Mouse (Mus musculus) heart, embryonic 15.5 days (tissue): ENCODE measurements around the gene Cd209f. TPM values are rescaled to one million over a fixed set of nuclear protein-coding genes. Genes with fewer than 3 reads are reported as not detected.
A peak's percentile ranks its signal among the peaks of the same experiment; 100 is the strongest.
"Not testable (repeated sequence)": the region's sequence is repeated elsewhere in the genome, so short reads cannot be mapped to it uniquely, and the experiment has no call there.

Experiments used
- ATAC-seq: fragments of 200-750 bp; cut with Nextera tagmentation; replicated peaks from 2 replicates; pipeline ENCODE4 v1.8.0; 2017; ENCODE audit warnings: low read depth, moderate TSS enrichment; ENCODE audit not compliant: insufficient number of reproducible peaks, insufficient read depth, low FRiP score
- H3K27ac ChIP-seq: fragments of 300-500 bp; sonication (generic); 2 replicates; pipeline ENCODE4 v1.5.1; 2015; ENCODE audit warnings: mild to moderate bottlenecking, inconsistent platforms
- H3K27me3 ChIP-seq: fragments of 300-500 bp; sonication (generic); 2 replicates; pipeline ENCODE4 v1.6.1; 2015; ENCODE audit warnings: inconsistent platforms
- H3K36me3 ChIP-seq: fragments of 300-500 bp; sonication (generic); 2 replicates; pipeline ENCODE4 v1.6.1; 2015; ENCODE audit warnings: mild to moderate bottlenecking, inconsistent platforms
- H3K4me1 ChIP-seq: fragments of 300-500 bp; sonication (generic); replicated peaks from 2 replicates; pipeline ENCODE4 v1.6.1; 2015; ENCODE audit warnings: inconsistent platforms
- H3K4me2 ChIP-seq: fragments of 300-500 bp; sonication (generic); 2 replicates; pipeline ENCODE4 v1.6.1; 2015; ENCODE audit warnings: inconsistent platforms, mild to moderate bottlenecking, moderate library complexity
- H3K4me3 ChIP-seq: fragments of 300-500 bp; sonication (generic); 2 replicates; pipeline ENCODE4 v1.5.1; 2015; ENCODE audit warnings: mild to moderate bottlenecking, inconsistent platforms
- H3K9ac ChIP-seq: fragments of 300-500 bp; sonication (generic); 2 replicates; pipeline ENCODE4 v1.6.1; 2015; ENCODE audit warnings: mild to moderate bottlenecking, inconsistent platforms
- H3K9me3 ChIP-seq: fragments of 300-500 bp; sonication (generic); replicated peaks from 2 replicates; pipeline ENCODE4 v1.6.1; 2016; ENCODE audit warnings: inconsistent platforms
- WGBS: fragments of 180-500 bp; shearing (Covaris S2); methylation state at CpG from one replicate; pipeline ENCODE4 v1.1.7; 2015; ENCODE audit warnings: mixed read lengths; 5-methylcytosine and 5-hydroxymethylcytosine counted together
- polyA plus RNA-seq: library from polyadenylated mRNA; unstranded; fragments of >200 nt; fragmentation: Nextera tagmentation; extraction: Ambion mirVana; gene quantifications from 2 replicates; pipeline ENCODE4 v1.2.1, GENCODE M21; 2015

Cd209f gene
- polyA plus RNA-seq: not detected in 2 replicates

DNA sequence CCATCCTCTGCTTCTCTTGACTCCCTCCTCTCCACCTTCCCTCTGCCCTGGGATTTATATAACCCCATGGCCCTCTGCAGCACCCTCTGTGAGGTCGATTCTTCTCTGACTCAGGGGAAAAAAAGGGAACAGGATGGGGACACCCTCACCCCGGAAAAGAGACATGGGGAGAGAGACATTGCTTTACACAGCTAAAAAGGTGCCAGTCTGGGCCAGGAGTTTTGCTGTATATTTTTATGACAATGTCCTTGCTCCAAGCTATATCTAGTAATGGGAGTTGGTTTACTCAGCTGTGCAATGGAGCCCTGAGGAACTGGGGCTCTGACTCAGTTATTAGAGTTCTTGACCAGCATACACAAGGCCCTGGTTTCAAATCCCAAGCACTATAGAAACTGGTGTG lies at the start of gene Cd209f:
TSS of gene Cd209f (minus strand) at position 101 of the 400 bp plus-strand sequence.
- H3K9me3 ChIP-seq, ATAC-seq, H3K4me1 ChIP-seq, H3K36me3 ChIP-seq, H3K4me3 ChIP-seq, H3K27me3 ChIP-seq, H3K9ac ChIP-seq, H3K27ac ChIP-seq, H3K4me2 ChIP-seq: not testable (repeated sequence)
- 81% methylated on average over 2 of the region's 2 CpGs for WGBS

DNA sequence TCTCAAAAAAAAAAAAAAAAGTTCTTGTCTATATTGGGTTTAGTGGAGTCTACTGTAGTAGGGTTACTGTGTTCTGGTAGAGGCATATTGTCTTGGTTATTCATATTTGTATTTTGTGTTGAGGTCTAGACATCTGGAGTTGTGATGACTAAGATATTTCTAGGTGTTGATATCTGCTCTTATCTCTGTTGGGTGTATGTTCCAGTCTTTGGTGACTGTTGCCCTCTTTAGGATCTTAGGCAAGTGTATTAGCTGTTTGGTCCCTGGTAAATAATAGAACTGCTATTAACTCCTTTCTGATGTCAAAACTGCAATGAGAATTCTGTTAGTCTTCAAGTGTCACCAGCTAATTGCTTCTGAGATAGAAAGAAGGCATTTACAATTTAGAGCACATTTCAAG lies 49.2 kb upstream of the Cd209f start:
- no peak overlapping the region for H3K4me3 ChIP-seq
- no peak overlapping the region for H3K4me2 ChIP-seq
- H3K4me1 ChIP-seq: no peaks in the 10 kb centered on the region
- H3K9ac ChIP-seq: no peak overlapping the region
- H3K27ac ChIP-seq: no peak overlapping the region
- no peaks in the 10 kb centered on the region for H3K36me3 ChIP-seq
- H3K27me3 ChIP-seq: no peaks in the 10 kb centered on the region
- H3K9me3 ChIP-seq: 0 out of 2 replicates have a peak, but pooled peaks cover 3% of the 10 kb centered on the region
- no peak for ATAC-seq

DNA sequence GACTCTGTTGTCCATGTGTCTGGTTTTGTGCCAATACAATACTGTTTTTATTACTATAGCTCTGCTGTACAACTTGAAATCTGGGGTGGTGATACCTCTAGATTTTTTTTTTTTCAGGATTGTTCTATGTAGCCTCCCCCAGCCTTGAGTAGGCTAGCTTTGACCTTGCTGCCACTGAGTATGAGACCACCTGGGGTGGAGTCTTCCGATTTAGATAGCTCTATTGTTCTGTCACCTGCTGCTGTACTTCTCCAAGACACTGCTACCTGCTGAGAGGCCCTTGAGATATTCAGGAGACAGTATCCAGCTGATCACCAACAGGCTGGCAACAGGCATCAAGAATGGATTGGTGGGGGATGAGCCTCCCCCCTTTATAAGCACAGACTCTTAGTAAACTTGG lies 41.6 kb upstream of the Cd209f start:
- Histone ChIP-seq H3K9ac (no peak overlapping the region), H3K9me3 (0 out of 2 replicates have a peak, but pooled peaks cover 3% of the 10 kb centered on the region), H3K36me3 (no peaks in the 10 kb centered on the region), H3K4me2 (no peak overlapping the region), H3K27me3 (no peaks in the 10 kb centered on the region), H3K4me3 (no peak overlapping the region), H3K27ac (no peak overlapping the region), H3K4me1 (no peaks in the 10 kb centered on the region)
- ATAC-seq: no peak
- 21% methylated on average over 1 of the region's 1 CpGs for WGBS

DNA sequence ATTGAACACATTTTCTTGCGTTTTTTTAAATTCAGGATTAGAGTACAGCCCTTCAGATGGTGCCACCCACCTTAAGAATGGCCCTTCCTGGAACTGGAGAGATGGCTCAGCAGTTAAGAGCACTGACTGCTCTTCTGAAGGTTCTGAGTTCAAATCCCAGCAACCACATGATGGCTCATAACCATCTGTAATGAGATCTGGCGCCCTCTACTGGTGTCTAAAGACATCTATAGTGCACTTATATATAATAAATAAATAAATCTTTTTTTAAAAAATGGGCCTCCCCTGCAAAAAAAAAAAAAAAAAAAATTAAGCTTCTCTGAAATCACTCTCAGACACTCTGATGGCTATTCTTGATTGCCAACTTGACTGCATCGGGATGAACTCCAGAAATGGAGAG lies 36.1 kb upstream of the Cd209f start:
- H3K27ac ChIP-seq: no peak overlapping the region
- H3K4me3 ChIP-seq: no peak overlapping the region
- H3K36me3 ChIP-seq: no peaks in the 10 kb centered on the region
- no peak overlapping the region for H3K4me2 ChIP-seq
- H3K27me3 ChIP-seq: peaks cover 13% of the 10 kb centered on the region
- 54% methylated on average over 3 of the region's 3 CpGs for WGBS
- no peaks in the 10 kb centered on the region for H3K4me1 ChIP-seq
- ATAC-seq: no peak
- H3K9me3 ChIP-seq: no peaks in the 10 kb centered on the region
- H3K9ac ChIP-seq: no peak overlapping the region

DNA sequence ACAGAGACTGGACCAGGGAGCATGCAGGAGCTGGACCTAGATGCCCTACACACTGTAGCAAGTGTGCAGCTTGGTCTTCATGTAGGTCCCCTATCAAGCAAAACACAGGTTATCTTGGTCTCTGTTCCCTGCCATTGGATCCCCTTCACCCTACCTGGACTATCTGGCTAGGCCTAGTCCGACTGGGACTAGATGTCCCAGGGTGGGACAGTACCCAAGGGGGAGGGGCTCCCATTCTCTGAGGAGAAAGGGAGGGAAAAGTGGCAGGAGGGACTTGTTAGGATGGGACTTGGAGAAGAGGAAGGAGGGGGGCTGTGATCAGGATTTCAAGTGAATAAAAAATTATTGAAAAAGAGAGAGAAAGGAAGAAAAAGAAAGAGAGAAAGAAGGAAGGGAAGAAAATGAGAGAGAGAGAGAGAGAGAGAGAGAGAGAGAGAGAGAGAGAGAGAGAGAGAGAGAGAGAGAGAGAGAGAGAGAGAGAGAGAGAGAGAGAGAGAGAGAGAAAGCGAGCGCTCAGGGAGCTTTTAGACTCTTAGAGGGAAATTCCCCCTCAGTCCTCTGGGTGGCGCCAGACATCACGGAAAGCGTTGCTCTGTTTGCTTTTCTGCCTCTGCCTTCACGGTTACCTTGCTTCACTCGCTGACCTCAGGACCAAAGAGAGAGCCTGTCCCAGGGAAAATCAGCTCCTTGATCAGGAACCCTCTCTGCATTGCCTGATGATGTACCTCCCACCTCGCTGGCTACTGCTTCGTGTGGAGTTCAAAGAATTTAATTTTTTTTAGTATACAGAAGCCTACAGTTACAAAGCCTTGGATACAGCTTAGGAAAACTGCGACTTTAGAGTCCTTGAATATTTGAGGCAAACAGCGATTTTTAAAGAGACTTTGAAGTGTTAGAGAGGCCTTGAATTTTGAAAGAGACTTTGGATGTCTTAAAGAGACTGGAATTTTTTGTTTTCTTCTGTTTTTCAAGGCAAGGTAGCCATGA lies 34.3 kb upstream of the Cd209f start:
- ATAC-seq: no peak
- no peak overlapping the region for H3K27ac ChIP-seq
- no peaks in the 10 kb centered on the region for H3K4me1 ChIP-seq
- H3K9me3 ChIP-seq: no peaks in the 10 kb centered on the region
- H3K36me3 ChIP-seq: no peaks in the 10 kb centered on the region
- H3K4me3 ChIP-seq: no peak overlapping the region
- no peak overlapping the region for H3K4me2 ChIP-seq
- H3K27me3 ChIP-seq: peaks cover 13% of the 10 kb centered on the region
- WGBS: 10% methylated on average over 12 of the region's 12 CpGs
- H3K9ac ChIP-seq: no peak overlapping the region

DNA sequence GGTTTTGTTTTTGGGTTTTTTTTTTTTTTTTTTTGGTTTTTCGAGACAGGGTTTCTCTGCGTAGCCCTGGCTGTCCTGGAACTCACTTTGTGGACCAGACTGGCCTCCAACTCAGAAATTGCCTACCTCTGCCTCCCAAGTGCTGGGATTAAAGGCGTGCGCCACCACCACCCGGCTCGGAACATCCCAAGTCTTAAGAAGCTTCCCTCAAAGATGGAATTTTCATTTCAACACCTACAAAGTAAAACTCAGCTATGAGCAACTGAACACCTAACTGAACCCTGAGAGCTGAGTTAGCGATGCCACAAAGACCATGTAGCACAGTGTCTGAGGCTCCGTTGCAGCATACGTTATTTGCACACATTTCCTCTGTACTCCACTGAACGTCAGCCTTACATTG lies 28.2 kb upstream of the Cd209f start, which contains the start of gene Cd209g:
TSS of gene Cd209g (plus strand) at position 301 of the 400 bp plus-strand sequence.
- H3K9me3 ChIP-seq: no peaks in the 10 kb centered on the region
- peaks cover 7% of the 10 kb centered on the region for H3K27me3 ChIP-seq
- WGBS: 89% methylated on average over 10 of the region's 10 CpGs
- no peaks in the 10 kb centered on the region for H3K4me1 ChIP-seq
- no peak within 1 kb of the TSS for H3K4me3 ChIP-seq
- no peak within 1 kb of the TSS for H3K9ac ChIP-seq
- no peak within 1 kb of the TSS for H3K27ac ChIP-seq
- no peak within 1 kb of the TSS for H3K4me2 ChIP-seq
- no peaks in the 10 kb centered on the region for H3K36me3 ChIP-seq
- no peak for ATAC-seq

DNA sequence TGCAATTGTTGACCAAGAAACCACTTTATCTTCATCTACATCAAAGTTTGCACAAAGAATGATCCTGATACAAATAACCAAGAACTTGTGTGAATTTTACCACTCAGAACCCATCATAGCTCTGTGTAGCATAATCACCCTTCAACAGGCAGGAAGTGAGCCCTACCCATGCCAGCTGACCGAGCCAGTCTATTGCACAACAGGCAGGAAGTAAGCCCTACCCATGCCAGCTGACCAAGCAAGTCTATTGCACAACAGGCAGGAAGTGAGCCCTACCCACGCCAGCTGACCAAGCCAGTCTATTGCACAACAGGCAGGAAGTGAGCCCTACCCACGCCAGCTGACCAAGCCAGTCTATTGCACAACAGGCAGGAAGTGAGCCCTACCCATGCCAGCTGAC lies 17.1 kb downstream of the Cd209f start:
- 79% methylated on average over 3 of the region's 3 CpGs for WGBS

DNA sequence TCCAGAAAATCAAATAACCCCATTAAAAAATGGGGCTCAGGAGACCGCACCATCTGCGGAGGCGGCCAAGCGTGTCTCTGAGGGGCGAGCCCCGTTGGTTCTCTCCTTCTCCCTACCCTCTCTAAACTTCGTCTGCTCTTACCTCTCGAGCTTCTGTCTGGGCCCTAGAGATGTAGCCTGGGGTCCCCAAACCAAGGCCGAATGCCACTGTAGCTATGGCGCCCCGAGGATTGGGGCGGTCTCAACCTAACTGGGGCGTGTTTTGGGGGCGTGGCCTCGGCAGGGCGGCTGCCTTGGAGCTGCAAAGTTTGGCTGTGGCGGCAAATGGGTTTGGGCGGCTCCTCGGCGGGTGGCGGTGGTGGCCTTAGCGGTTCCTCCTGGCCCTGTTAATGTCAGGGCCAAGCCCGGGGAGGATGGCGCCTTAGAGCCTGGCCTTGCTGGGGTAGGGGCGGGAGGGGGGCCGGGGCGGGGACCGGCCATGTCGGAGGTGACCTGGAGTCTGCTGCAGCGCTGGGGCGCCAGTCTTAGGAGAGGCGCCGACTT lies 18.4 kb downstream of the Cd209f start:
- peak; percentile 27; the same call in 1 of the 2 replicates for ATAC-seq
- H3K27ac ChIP-seq, H3K27me3 ChIP-seq, H3K9ac ChIP-seq, H3K36me3 ChIP-seq, H3K4me3 ChIP-seq, H3K4me2 ChIP-seq, H3K4me1 ChIP-seq, H3K9me3 ChIP-seq: not testable (repeated sequence)
- 32% methylated on average over 33 of the region's 33 CpGs for WGBS

More for the DNA sequence above, 17.1 kb downstream of the Cd209f start:
- H3K27ac ChIP-seq, ATAC-seq, H3K4me1 ChIP-seq, H3K36me3 ChIP-seq, H3K27me3 ChIP-seq, H3K4me2 ChIP-seq, H3K4me3 ChIP-seq, H3K9me3 ChIP-seq, H3K9ac ChIP-seq: not testable (repeated sequence)

Other genes starting within 250 kb of the Cd209f start
- not detected in 2 replicates for gene Cd209d, start 227.3 kb downstream of the Cd209f start, polyA plus RNA-seq
- gene Cd209b, start 179.0 kb downstream of the Cd209f start, polyA plus RNA-seq: not detected in 2 replicates
- 0.18 and 0.34 TPM in 2 replicates for gene Cd209c, start 151.1 kb downstream of the Cd209f start, polyA plus RNA-seq
- not detected in 2 replicates for gene Cd209g, start 28.3 kb upstream of the Cd209f start, polyA plus RNA-seq
- 12.9 and 18.3 TPM in 2 replicates for gene Evi5l, start 60.7 kb upstream of the Cd209f start, polyA plus RNA-seq
- 0.44 and 0.95 TPM in 2 replicates for gene Prr36, start 111.6 kb upstream of the Cd209f start, polyA plus RNA-seq
- gene Lrrc8e, start 121.0 kb upstream of the Cd209f start, polyA plus RNA-seq: 0.11 and 0.49 TPM in 2 replicates
- gene Map2k7, start 132.9 kb upstream of the Cd209f start, polyA plus RNA-seq: 21.0 and 24.6 TPM in 2 replicates
- gene Gm49320, start 133.0 kb upstream of the Cd209f start, polyA plus RNA-seq: 0.34 and 0.79 TPM in 2 replicates
- 3.0 and 3.3 TPM in 2 replicates for gene Tgfbr3l, start 142.4 kb upstream of the Cd209f start, polyA plus RNA-seq
- gene Snapc2, start 147.2 kb upstream of the Cd209f start, polyA plus RNA-seq: 37.7 and 47.0 TPM in 2 replicates
- 27.8 and 37.3 TPM in 2 replicates for gene Ctxn1, start 153.4 kb upstream of the Cd209f start, polyA plus RNA-seq
- gene Timm44, start 170.1 kb upstream of the Cd209f start, polyA plus RNA-seq: 59.5 and 60.2 TPM in 2 replicates
- 15.7 and 63.4 TPM in 2 replicates for gene Ccl25, start 219.4 kb upstream of the Cd209f start, polyA plus RNA-seq
- gene Elavl1, start 219.6 kb upstream of the Cd209f start, polyA plus RNA-seq: 160 and 165 TPM in 2 replicates